Comparison of ENCODE assay signal across 24 mouse cellular contexts in genomic region chr17:28806770-28807169, GRCm38 (mm10). TPM values are rescaled to one million over a fixed set of nuclear protein-coding genes. Genes with fewer than 3 reads are reported as not detected.
DNase-seq lines count a peak whose midpoint lies in the region; ATAC-seq and TF ChIP-seq lines count a peak whose summit lies in the region.
"Had no signal": no experiment of that assay in that cellular context is flagged by ENCODE, and none has a peak within 500 bp of the region (broad histone marks: within the 10 kb centered on the region; RNA-seq: fewer than 3 reads in every experiment).

No protein-coding gene starts in this region.

- peak overlapping the region; percentile 89; the same call in 1 of the 2 replicates for H3K27ac ChIP-seq in liver, embryonic 12.5 days
- no peak overlapping the region for H3K27ac ChIP-seq in liver, postnatal 0 days (ENCODE audit: low read depth)
- H3K27ac ChIP-seq in liver, embryonic 13.5 days: peak overlapping the region; percentile 95
- H3K27ac ChIP-seq: embryonic facial prominence, embryonic 12.5 days; heart, embryonic 10.5 days; hindbrain, embryonic 12.5 days had no signal

- peaks cover 96% of the 10 kb centered on the region for H3K4me1 ChIP-seq in liver, embryonic 12.5 days
- H3K4me1 ChIP-seq in liver, postnatal 0 days (ENCODE audit: insufficient read depth): peaks cover 51% of the 10 kb centered on the region
- peaks cover 96% of the 10 kb centered on the region for H3K4me1 ChIP-seq in liver, embryonic 13.5 days (replicated peaks)

- no peak overlapping the region for H3K4me3 ChIP-seq in liver, embryonic 12.5 days
- no peak overlapping the region for H3K4me3 ChIP-seq in liver, postnatal 0 days (ENCODE audit: low read depth, low read length)
- no peak overlapping the region for H3K4me3 ChIP-seq in liver, embryonic 13.5 days (replicated peaks)
- H3K4me3 ChIP-seq: embryonic facial prominence, embryonic 12.5 days; heart, embryonic 10.5 days; hindbrain, embryonic 12.5 days had no signal

- 0 out of 2 replicates have a peak overlapping the region, but pooled peaks have one; percentile 19 for H3K9ac ChIP-seq in liver, embryonic 12.5 days
- no peak overlapping the region for H3K9ac ChIP-seq in liver, postnatal 0 days (replicated peaks)
- H3K9ac ChIP-seq in liver, embryonic 13.5 days: peak overlapping the region; percentile 35
- H3K9ac ChIP-seq: embryonic facial prominence, embryonic 12.5 days; hindbrain, embryonic 12.5 days had no signal

- no peak for TF ChIP-seq CTCF in liver, postnatal 0 days (IDR thresholded peaks at IDR 0.05; ENCODE audit: low read depth)

- no peak for TF ChIP-seq EP300 in liver, postnatal 0 days (IDR thresholded peaks at IDR 0.05; ENCODE audit: low read depth)

- peaks cover 83% of the 10 kb centered on the region for H3K36me3 ChIP-seq in liver, embryonic 12.5 days
- peaks cover 50% of the 10 kb centered on the region for H3K36me3 ChIP-seq in liver, postnatal 0 days (replicated peaks; ENCODE audit: insufficient read depth, low read length)
- peaks cover 79% of the 10 kb centered on the region for H3K36me3 ChIP-seq in liver, embryonic 13.5 days

- DNase-seq in liver, postnatal 0 days: no peak
- DNase-seq in ZHBTc4 (ENCODE audit: low read depth, low spot score): peak; percentile 73
- DNase-seq in liver, embryonic 13.5 days: no peak
- no peak for DNase-seq in lung, postnatal 4 days
- no peak for DNase-seq in left cerebral cortex, adult 11 months (ENCODE audit: low spot score)
- DNase-seq in spleen, postnatal 10 days (ENCODE audit: low spot score in 2 of 2): no peak
- DNase-seq: adrenal gland, postnatal 10 days; cerebellum, adult 11-12 months; cerebellum, adult 9-10 months; cerebellum, postnatal 25 days; gastrocnemius, postnatal 36 days; heart, adult 18-20 months; heart, postnatal 10 days; heart, postnatal 4 days had no signal

- WGBS in liver, embryonic 12.5 days (ENCODE audit: insufficient replicate concordance): 93% methylated on average over 19 of the region's 19 CpGs
- whole genome bisulfite sequencing in liver, postnatal 0 days (ENCODE audit: insufficient replicate concordance): 96% methylated on average over 19 of the region's 19 CpGs
- WGBS in liver, embryonic 13.5 days (ENCODE audit: insufficient replicate concordance): 90% methylated on average over 19 of the region's 19 CpGs

- H3K4me2 ChIP-seq in liver, embryonic 12.5 days: peak overlapping the region; percentile 9; the same call in 1 of the 2 replicates
- H3K4me2 ChIP-seq in liver, postnatal 0 days (ENCODE audit: low read depth, low read length): no peak overlapping the region
- peak overlapping the region; percentile 33 for H3K4me2 ChIP-seq in liver, embryonic 13.5 days
- H3K4me2 ChIP-seq: embryonic facial prominence, embryonic 12.5 days; hindbrain, embryonic 12.5 days had no signal

- no peaks in the 10 kb centered on the region for H3K9me3 ChIP-seq in liver, embryonic 12.5 days (replicated peaks)
- H3K9me3 ChIP-seq in liver, postnatal 0 days (ENCODE audit: low read length): no peaks in the 10 kb centered on the region
- peaks cover 11% of the 10 kb centered on the region; the same call in 1 of the 2 replicates for H3K9me3 ChIP-seq in liver, embryonic 13.5 days (replicated peaks)
- H3K9me3 ChIP-seq: embryonic facial prominence, embryonic 12.5 days; G1E; heart, embryonic 10.5 days; hindbrain, embryonic 12.5 days had no signal

- H3K27me3 ChIP-seq in liver, embryonic 12.5 days (replicated peaks): no peaks in the 10 kb centered on the region
- no peaks in the 10 kb centered on the region for H3K27me3 ChIP-seq in liver, postnatal 0 days (ENCODE audit: insufficient read depth, low read length)
- no peaks in the 10 kb centered on the region for H3K27me3 ChIP-seq in liver, embryonic 13.5 days
- H3K27me3 ChIP-seq: embryonic facial prominence, embryonic 12.5 days; hindbrain, embryonic 12.5 days had no signal

- ATAC-seq in liver, embryonic 12.5 days: no peak
- no peak for ATAC-seq in liver, postnatal 0 days
- no peak for ATAC-seq in liver, embryonic 13.5 days (ENCODE audit: low read depth)
- ATAC-seq: forebrain, embryonic 14.5 days; hindbrain, embryonic 16.5 days had no signal

RNA-seq across cellular contexts. Expression of gene Brpf3, which starts 5.9 kb away (rescaled TPM):
- polyA plus RNA-seq in liver, embryonic 12.5 days (2016; fragmentation: Nextera tagmentation; extraction: Ambion mirVana): 67.4 and 68.8 TPM in 2 replicates
- polyA plus RNA-seq in liver, postnatal 0 days (2015; fragmentation: Nextera tagmentation; extraction: Ambion mirVana): 33.9 and 35.6 TPM in 2 replicates
- polyA plus RNA-seq in liver, embryonic 13.5 days (2015; fragmentation: Nextera tagmentation; extraction: Ambion mirVana): 61.8 and 69.9 TPM in 2 replicates

RNA-seq across cellular contexts. Expression of gene Mapk13, which starts 37.7 kb away (rescaled TPM):
- 2.3 and 2.5 TPM in 2 replicates for polyA plus RNA-seq in liver, embryonic 12.5 days (2016; fragmentation: Nextera tagmentation; extraction: Ambion mirVana)
- 25.2 and 27.6 TPM in 2 replicates for polyA plus RNA-seq in liver, postnatal 0 days (2015; fragmentation: Nextera tagmentation; extraction: Ambion mirVana)
- 1.7 and 2.2 TPM in 2 replicates for polyA plus RNA-seq in liver, embryonic 13.5 days (2015; fragmentation: Nextera tagmentation; extraction: Ambion mirVana)
- polyA plus RNA-seq: C2C12, G1E had no signal

RNA-seq across cellular contexts. Expression of gene Pnpla1, which starts 51.4 kb away (rescaled TPM):
- not detected in 2 replicates for polyA plus RNA-seq in liver, embryonic 12.5 days (2016; fragmentation: Nextera tagmentation; extraction: Ambion mirVana)
- 0.09 and 0.16 TPM in 2 replicates for polyA plus RNA-seq in liver, postnatal 0 days (2015; fragmentation: Nextera tagmentation; extraction: Ambion mirVana)
- not detected in 2 replicates for polyA plus RNA-seq in liver, embryonic 13.5 days (2015; fragmentation: Nextera tagmentation; extraction: Ambion mirVana)
- polyA plus RNA-seq: brain, embryonic 14.5 days; C2C12; forebrain, embryonic 14.5 days; G1E; heart, embryonic 10.5 days; heart, embryonic 14.5 days; hindbrain, embryonic 12.5 days; hindbrain, embryonic 16.5 days had no signal
